Mouse (Mus musculus) kidney, adult 18-20 months (tissue): ENCODE measurements around the gene Naa50.

Source experiments
- DNase-seq: peaks from one replicate; pipeline ENCODE4 v3.0.0; 2021

Naa50 gene

DNA sequence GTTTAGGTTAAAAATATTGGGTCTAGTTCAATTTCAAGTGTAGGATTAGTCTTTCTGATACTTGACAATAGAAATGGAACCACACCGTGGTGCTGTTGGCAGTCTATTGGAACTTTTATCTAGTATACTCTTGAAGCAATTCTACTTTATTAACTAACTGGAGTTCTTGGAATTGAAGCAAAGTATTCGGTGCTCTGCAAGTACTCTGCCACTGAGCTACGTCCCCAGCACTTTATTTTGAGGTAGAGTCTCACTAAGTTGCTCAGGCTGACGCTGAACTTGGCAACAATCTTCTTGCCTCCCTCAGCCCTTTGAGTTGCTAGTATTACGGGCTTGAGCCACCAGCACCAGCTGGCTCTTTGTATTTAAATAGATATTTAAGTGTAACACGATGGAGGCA is 1.9 kb downstream of the Naa50 start:
- no peak for DNase-seq

DNA sequence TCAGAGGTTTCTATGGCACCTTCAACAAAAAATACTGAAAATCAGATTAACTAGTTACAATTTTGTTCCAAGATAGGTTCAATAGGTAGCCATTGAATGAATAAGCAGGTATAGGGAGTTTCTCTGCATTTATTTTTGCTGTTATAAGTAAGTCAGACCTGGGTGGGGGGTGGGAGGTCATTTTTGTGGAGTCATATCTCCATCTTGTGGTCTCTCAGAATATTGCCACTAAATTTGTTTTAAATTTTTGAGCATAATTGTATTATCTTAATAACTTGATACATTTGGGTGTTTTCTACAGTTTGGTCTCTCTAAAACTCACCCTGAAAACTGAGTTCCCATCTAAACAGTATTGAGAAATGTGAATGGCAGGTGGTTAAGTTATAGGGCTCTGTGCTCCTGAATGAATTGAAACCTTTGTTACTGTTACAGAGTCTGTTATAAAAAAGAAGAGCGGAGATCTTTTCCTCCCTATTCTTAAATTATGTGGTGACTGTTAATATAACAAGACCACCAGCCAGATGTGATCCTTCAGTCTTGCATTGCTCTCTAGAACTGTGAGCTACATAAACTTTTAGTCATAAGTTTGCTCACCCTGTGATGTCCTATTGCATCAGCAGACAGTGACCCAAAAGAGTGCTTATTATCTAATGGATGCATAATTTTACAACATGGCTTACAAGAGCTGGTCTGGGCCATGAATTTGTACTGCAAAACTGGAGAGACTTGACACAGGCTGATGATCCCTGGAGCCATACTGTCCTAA is 9.6 kb downstream of the Naa50 start:
- no peak for DNase-seq

DNA sequence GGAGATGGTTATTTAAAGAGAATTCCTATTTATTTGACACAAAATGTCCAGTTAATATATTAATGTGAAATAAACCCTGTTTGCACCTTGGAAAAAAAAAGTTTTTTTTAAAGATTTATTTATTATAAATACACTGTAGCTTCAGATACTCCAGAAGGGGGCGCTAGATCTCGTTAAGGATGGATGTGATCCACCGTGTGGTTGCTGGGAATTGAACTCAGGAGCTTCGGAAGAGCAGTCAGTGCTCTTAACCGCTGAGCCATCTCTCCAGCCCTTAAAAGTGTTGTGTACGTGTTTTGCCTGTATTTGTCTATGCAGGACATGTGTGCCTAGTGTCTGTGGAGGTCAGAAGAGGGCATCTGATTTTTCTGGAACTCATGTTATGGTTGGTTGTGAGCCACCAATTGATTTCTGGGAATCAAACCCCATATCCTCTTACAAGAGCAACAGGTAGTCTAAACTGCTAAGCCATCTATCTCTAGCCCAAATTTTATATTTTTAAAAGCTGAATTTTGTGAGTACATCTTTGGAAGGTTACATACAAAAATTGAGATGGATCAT is 14.9 kb downstream of the Naa50 start:
- no peak for DNase-seq

DNA sequence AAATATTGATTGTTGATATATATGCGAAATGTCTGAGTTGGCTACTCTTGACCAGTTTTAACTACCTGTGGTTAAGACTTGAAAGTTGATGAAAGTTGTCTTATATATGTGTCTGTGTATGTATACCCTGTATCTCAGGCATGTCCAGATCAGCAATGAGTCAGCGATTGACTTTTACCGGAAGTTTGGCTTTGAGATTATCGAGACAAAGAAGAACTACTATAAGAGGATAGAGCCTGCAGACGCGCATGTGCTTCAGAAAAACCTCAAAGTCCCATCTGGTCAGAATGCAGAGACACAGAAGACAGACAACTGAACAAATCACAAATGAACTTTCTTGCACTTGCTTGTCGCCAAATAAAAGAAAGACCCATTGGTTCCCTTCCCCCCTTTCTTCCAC is 19.7 kb downstream of the Naa50 start:
- no peak for DNase-seq

DNA sequence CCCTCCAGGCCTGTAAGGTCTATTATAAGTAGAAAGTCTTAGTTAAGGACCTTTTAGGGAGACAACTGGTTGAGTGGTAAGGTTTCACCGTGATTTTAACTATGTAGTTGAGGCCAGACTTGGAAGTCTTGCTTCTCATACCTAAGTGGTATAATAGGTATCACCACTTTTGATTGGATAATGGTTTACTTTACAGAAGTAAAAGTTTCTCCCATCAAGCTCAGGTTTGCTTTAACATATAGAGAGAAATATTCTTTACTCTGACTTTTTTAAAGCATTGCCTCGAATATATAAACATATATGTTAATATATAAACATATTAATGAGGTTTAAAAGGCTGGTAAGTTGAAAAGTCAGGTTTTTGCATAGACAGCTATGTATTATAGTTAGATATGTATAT is 24.2 kb downstream of the Naa50 start:
- no peak for DNase-seq

DNA sequence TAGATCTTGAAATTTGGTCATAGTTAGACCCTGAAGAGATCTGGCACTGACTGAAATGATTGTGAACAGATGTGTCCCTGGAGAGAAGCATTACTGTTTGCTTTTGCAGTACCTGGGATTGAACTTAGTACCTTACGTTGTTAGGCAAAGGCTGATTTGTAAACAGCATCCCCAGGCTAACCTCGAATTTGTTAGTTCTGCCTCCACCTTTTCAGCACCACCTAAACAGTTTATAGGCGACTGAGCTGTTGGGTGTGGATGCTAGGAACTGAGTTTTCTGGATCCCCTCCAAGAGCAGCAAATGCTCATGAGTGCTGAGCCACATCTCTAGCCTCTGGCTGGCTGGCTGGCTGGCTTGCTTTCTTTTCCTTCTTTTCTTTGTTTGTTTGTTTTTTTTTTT is 25.6 kb downstream of the Naa50 start:
- DNase-seq: no peak

DNA sequence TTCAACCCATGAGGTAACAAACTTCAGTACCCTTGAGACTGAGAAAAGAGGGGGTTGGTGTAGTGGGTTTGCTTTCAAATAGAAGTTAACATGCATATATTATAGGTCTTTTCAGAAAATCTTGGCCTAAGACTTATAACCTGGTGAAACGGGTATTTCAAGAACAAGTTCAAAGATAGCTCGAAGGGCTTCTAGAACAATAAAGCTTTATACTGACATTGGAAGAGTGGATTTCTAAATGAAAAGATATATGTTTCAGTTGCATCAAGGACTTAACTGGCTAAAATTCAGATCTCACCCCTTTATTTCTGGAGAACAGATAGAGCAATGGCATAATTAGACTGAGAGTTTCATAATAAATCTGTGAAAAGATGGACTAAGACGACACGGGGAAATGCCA is 29.4 kb downstream of the Naa50 start:
- DNase-seq: no peak

DNA sequence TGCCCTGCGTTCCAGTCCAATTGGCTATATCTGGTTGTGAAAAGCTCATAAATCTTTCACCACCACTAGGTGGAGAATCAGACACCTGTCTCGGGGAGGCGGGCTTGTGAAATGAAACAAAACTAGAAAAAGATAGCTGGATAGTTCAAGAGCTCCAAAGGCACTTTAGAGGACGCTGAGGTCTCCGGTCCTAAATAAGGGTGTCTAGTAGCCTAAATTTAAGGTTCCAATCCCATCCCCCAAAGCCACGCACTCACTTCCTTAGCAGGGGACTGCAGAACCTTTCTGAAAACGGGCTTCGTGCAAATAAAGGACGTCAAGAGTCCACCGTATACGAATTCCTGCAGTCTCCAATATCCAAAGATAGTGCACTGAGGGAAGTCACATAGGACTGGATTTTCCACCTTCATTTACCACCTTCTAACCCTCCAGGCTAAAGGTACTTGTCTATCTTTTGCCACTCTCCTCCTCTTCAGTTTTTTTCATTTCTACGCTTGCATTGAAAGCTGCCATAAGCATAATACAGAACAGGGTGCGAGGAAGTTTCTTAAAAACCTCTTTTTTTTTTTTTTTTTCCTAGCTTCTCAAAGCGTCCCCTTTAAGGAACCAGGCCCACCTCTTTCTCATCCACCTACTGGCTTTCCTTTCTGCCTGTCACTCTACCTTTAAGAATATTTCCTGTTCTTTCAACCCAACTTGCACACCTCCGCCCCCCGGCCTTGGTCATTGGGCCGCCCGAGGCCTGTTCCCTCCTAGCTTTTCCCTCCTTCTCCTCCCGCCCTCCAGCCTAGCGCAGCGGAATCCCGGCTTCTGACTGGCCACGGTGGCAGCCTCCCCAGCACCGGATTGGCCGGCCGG is 32.9 kb downstream of the Naa50 start:
- peak; percentile 96 for DNase-seq

DNA sequence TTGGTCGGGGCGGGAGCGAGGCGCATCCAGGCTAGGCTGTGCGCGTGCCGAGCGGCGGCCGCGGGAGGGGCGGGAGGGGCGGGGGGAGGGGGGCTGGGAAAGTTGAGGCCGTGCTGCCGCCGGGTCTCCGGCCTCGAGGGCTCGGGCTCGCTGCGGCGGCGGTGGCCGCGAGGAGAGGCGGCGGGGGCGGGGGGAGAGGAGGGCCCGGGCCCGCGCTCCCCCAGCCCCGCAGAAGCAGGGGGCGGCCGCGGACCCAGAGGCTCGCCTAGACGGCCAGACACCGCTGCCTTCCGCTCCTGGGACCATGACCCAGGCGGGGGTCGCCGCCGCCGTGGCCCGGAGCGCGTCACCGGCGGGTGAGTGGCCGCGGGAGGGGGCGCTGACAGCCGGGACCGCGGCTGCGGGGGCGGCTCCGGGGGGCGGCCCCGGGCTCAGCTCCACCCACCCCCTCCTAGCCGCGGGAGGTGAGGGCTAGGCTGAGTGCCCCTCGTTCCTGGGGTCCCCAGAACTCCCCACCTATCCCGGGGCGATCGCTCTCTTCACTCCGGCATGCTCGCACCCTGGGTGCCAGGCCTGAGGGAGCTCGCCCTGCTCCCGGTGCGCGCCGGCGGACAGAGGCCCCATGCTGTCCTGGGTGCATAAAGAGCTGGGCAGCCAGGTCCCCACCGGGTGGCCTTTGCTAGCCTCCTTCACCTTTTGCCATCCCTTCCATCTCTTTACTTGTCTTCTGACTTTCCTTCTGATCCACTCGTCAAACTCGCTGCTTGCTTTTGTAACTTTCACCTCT is 33.7 kb downstream of the Naa50 start, which contains the start of gene Usf3:
TSS of gene Usf3 (plus strand) at position 92 of the 787 bp plus-strand sequence.
- DNase-seq: peak; percentile 80

DNA sequence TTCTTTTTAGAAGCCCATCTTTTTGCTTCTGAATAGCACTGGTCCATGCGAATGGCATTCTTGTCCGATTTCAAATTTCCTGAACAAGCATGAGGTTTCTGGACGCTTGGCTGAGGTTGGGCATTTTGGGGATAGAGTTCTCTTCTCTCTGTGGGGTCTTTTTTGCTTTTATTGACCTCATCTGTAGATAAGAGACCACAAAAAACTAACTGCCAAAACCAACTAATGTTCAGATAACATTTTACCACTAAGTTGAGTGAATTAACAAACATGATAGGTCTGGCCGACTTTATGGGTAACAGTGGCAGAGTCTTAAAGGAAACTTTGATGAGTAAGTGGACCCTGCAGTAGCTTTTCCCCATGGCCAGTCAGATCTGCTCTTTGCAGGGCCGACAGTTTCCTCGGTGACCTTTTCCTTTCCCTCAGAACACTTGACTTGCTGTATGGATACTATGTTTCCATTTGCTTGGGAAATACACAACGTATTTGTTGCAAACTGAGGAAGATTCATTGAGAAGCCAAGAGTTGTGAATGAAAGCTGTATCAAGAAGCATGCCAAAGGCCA is 34.4 kb downstream of the Naa50 start:
- peak; percentile 11 for DNase-seq

DNA sequence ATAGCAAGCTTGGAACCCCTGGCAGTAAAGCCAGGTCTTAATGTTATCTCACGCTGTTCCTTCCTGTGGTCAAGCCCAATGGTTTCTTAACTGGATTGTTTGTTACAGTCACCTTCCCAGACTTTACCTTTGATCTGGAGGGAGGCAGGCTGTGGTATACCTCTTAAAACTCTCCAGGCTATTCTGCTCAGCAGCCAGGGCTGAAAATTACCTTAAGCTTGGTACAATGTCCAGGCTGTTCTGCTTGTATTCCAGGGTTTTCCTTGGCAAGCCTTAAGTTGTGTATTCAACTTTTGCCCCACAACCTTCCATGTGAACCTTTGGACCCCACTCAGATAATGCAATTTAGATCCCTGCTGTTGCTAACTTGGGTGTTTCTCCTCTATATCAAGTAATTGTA is 35.4 kb downstream of the Naa50 start:
- peak; percentile 45 for DNase-seq

DNA sequence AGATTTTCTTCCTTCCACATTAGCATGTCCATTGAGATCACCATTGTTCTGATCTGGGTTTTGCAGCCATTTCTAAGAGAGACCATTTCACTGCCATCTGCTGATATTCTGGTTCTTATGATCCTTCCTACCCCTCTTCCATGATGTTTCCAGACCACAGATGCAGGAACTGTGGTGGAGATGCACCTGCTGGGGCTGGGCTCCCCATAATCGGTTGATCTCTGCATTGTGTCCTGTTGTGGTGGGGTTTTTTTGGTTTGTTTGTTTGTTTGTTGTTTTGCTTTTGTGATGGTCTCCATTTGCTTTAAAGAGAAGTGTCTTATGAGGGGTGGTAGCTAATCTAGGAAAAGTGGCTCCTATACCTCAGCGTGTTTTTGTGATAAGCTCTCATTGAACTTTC is 36.9 kb downstream of the Naa50 start:
- no peak for DNase-seq

DNA sequence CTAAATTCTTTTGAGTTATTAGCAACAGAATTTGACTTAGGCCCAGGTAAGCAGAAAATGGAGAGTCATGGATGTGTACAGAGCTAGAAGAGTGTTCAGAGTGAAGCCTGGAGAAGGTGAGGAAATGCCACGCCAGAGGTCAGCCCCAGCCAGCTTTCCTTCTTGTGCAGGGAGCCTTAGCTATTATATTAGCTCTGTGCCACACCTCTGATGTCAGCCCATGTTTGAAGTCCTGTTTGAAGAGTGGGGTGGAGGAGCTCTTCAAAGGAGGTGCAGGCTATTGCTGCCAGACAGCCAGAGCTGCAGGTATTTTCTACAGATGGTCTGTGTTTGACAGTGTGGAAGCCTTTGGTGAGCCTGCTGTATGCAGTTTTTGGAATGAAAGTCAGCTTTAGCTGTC is 38.9 kb downstream of the Naa50 start:
- DNase-seq: no peak

DNA sequence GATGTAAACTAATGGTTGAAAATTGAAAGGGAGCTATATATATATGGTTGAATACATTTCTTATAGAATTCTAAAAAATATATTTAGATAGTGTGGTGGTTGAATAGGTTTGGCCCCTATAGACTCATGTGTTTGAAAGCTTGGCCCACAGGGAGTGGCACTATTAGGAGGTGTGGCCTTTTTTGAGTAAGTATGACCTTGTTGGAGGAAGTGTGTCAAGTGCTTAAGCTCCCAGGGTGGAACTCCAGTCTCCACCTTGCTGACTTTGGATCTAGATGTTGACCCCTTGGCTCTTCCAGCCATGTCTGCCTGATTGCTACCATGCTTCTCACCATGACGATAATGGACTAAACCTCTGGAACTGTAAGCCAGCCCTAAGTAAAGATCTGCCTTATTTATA is 43.0 kb downstream of the Naa50 start:
- DNase-seq: no peak

DNA sequence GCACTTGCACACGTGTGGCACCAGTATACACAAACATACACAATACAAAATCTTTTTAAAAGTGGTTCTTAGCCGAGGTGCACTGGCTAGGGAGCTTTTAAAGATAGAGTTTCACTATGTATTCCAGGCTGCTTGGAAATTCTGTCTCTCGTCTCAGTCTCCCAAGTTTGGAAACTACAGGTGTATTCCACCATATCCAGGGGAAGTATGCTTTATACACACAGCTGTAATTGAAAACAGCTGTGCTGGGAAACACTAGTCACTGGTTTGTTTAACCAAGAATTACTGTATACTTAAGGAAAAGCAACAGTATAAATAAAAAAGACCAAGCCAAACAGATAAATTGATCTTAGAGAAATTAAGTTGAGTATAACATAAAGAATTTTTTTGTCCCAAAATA is 45.1 kb downstream of the Naa50 start:
- no peak for DNase-seq

DNA sequence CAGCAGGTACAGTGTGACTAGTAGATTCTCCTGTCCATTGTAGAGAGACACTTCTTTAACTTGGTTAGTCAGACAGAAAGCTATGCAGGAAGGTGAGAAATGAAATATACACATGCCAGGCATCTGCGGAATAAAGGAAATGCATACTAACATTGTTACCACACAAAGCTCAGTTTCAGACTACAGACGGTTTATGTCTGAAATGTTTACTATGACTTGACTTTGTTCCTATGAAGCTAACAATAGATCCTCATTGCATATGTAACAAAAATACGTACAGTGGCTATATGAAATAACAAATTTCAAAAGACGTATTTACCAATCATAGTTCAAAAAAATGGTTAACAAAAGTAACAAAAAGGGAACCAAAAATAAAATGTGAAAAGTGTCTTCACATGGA is 47.5 kb downstream of the Naa50 start:
- no peak for DNase-seq

DNA sequence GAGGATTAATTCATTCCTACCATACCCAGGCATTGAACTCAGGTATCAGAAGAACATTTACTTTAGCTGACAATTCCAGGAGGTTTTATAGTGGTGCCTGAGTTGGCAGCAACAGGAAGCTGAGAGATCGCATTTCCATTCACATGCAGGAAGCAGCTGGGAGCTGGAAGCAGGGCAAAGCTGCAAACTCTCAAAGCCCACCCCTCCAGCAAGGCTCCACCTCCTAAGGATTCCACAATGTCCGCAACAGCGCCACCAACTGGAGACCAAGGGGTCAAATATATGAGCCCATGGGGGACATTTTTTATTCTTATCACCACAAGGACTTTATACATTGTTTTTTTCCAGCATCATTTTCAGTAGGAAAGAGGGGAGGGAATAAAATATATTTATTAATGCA is 49.1 kb downstream of the Naa50 start:
- DNase-seq: no peak

DNA sequence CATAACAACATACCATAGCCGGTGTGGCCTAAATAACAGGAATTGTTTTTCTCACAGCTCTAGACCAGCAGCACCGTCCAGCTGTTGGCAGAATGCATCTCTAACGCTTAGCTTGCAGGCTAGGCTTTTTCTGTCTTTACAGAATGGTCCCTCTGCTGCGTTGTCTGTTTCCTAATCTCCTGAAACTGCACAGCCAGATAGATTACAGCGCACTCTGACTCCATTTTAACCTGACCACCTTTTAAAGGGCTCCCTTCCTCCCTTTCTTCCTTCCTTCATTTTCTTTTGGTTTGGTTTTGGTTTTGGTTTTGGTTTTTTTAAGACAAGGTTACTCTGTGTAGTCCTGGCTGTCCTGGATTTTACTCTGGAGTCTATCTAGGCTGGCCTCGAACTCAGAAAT is 50.4 kb downstream of the Naa50 start:
- DNase-seq: no peak

DNA sequence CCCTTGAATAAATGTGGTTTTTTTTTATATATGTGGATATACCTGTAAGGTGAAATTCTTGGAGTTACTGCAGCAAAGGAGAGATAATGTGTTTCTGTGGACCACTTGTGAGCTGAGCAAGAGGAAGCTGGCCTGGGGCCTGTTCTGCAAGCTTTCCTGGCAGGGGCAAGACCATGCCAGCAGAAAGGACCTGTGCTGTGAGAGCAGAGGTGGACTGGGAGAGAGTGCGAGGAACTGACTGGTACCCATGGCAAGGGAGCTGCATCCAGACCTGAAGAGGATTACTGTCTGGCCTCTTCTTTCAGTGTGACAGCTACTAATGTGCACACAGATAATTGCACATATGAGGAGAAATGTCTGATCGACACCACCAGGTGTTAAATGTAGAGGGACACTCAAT is 51.3 kb downstream of the Naa50 start:
- DNase-seq: no peak

DNA sequence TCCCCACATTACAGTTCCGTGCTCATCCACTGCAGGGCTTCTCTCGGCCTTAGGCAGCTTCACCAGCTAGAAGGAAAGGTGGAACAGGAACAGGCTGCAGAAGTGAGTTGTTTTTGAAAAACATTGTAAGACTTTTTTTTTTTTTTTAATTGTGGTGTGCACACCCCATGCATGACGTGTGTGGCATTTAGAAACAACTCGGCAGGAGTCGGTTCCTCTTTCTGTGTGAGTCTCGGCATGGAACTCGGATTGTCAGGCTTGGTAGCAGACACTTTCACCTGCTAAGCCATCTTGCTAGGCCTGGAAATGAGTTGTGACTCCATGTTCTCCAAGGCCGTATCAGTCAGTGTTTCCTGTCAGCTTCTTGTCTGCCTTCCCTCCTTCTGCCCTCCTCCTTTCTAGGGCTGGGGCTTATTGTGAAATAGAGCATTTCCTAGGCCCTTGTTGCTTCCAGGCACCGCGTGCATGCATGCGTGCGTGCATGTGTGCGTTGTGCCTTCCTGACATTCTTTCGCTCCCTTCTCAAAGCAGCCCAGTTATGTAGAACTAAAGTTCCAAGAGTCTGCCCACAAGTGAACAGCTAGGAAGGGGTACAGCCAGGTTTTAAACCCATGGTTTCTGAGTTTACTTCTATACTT is 59.6 kb downstream of the Naa50 start:
- DNase-seq: no peak

DNA sequence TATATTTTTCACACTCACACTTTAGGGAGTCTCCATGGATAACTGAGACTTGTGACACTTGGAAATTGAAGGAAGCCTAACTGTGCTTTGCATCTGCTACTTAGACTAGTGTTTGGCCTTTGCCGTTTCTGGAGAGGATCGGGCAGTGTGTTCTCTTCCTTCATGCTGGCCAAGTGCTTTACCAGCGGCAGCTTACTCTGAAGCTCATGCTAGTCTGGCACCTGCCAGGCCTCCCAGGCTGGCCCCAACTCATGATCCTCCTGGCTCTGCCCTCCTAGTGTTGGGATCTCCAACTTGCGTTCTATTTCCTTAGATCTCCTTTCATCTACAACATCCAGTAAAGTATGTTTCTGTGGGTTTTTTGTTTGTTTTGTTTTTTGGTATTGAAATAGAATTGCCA is 60.5 kb downstream of the Naa50 start:
- no peak for DNase-seq

DNA sequence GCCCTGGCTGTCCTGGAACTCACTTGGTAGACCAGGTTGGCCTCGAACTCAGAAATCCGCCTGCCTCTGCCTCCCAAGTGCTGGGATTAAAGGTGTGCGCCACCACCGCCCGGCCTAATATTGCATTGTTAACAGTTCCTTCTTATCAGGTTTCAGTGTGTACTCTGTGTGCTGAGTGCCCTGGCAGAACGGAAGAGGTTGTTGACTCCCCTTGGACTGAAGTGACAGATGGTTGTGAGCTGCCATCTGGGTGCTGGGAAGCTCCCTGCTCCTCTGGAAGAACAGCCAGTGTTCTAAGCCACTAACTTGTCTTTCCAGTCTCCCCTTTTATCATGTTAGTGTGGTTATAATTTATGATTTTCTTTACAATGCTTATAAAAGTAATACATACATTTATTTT is 64.7 kb downstream of the Naa50 start:
- no peak for DNase-seq
